Mouse (Mus musculus) liver, embryonic 14.5 days (tissue): ENCODE results near the gene Dlg2. TPM values are rescaled to one million over a fixed set of nuclear protein-coding genes. Genes with fewer than 3 reads are reported as not detected.

ENCODE experiments used
- ATAC-seq: fragments of 200-750 bp; cut with Nextera tagmentation; 2 replicates; pipeline ENCODE4 v1.8.0; 2017; ENCODE audit warnings: moderate number of reproducible peaks, mild to moderate bottlenecking, moderate library complexity; ENCODE audit not compliant: insufficient read depth
- DNase-seq, 3 experiments: peaks; one replicate each; pipeline ENCODE4 v3.0.0-alpha.2; 2012 to 2013; ENCODE audit warnings: low read depth in 3 of 3, low spot score in 3 of 3
- H3K27ac ChIP-seq: fragments of 300-500 bp; sonication (generic); 2 replicates; pipeline ENCODE4 v1.5.1; 2014; ENCODE audit warnings: moderate library complexity, mild to moderate bottlenecking, control low read depth, inconsistent platforms
- H3K27me3 ChIP-seq: fragments of 300-500 bp; sonication (generic); 2 replicates; pipeline ENCODE4 v1.6.1; 2014; ENCODE audit warnings: mild to moderate bottlenecking, low read length, moderate library complexity; ENCODE audit not compliant: control insufficient read depth, insufficient read depth
- H3K36me3 ChIP-seq: fragments of 300-500 bp; sonication (generic); replicated peaks from 2 replicates; pipeline ENCODE4 v1.6.1; 2014; ENCODE audit warnings: low read depth; ENCODE audit not compliant: control insufficient read depth, insufficient read depth
- H3K4me1 ChIP-seq, 2 experiments: fragments of 200-500 bp in 1 of 2; fragments of 300-500 bp in 1 of 2; sonication (generic) in 1 of 2; replicated peaks; 2 replicates each; pipeline ENCODE4 v1.6.1; 2012 to 2014; ENCODE audit warnings: antibody characterized with exemption in 1 of 2, inconsistent platforms in 1 of 2, low read length in 1 of 2; ENCODE audit not compliant: control insufficient read depth in 2 of 2, insufficient read depth in 2 of 2
- H3K4me2 ChIP-seq: fragments of 300-500 bp; sonication (generic); 2 replicates; pipeline ENCODE4 v1.6.1; 2014; ENCODE audit warnings: low read depth, mild to moderate bottlenecking, control low read depth, moderate library complexity
- H3K4me3 ChIP-seq, 2 experiments: fragments of 200-500 bp in 1 of 2; fragments of 300-500 bp in 1 of 2; sonication (generic) in 1 of 2; 2 replicates each; pipeline ENCODE4 v1.5.1; 2012 to 2014; ENCODE audit warnings: low read depth in 2 of 2, low read length in 2 of 2, mild to moderate bottlenecking in 2 of 2, control low read depth in 1 of 2, inconsistent platforms in 1 of 2, moderate library complexity in 1 of 2; ENCODE audit not compliant: insufficient read depth in 1 of 2
- H3K9ac ChIP-seq: fragments of 300-500 bp; sonication (generic); replicated peaks from 2 replicates; pipeline ENCODE4 v1.6.1; 2014; ENCODE audit warnings: mild to moderate bottlenecking, control low read depth, moderate library complexity
- H3K9me3 ChIP-seq: fragments of 300-500 bp; sonication (generic); 2 replicates; pipeline ENCODE4 v1.6.1; 2016; ENCODE audit warnings: low read length, mixed read lengths; ENCODE audit not compliant: control insufficient read depth
- CTCF ChIP-seq: IDR thresholded peaks from 2 replicates; pipeline ENCODE4 v1.5.1; 2016; ENCODE audit warnings: antibody characterized with exemption, low read depth, control low read depth
- EP300 ChIP-seq: IDR thresholded peaks from 2 replicates; pipeline ENCODE4 v1.6.1; 2016; ENCODE audit warnings: antibody characterized with exemption, low read depth
- WGBS: fragments of 180-500 bp; shearing (Covaris S2); extraction: QIAGEN DNeasy Blood & Tissue Kit; methylation state at CpG from one replicate; pipeline ENCODE4 v1.1.7; 2014; ENCODE audit not compliant: insufficient replicate concordance; 5-methylcytosine and 5-hydroxymethylcytosine counted together
- polyA plus RNA-seq, 2 experiments: library from polyadenylated mRNA; depleted of rRNA in 1 of 2; stranded (reverse) in 1 of 2; unstranded in 1 of 2; fragments of >200 nt; fragmentation: Nextera tagmentation in 1 of 2; extraction: Ambion mirVana in 1 of 2; gene quantifications; 2 replicates each; pipeline versions ENCODE4 v1.2.1 to v1.2.3; 2012 to 2014

Dlg2 gene
- polyA plus RNA-seq, 2 experiments = 0.33 to 0.44 TPM

DNA sequence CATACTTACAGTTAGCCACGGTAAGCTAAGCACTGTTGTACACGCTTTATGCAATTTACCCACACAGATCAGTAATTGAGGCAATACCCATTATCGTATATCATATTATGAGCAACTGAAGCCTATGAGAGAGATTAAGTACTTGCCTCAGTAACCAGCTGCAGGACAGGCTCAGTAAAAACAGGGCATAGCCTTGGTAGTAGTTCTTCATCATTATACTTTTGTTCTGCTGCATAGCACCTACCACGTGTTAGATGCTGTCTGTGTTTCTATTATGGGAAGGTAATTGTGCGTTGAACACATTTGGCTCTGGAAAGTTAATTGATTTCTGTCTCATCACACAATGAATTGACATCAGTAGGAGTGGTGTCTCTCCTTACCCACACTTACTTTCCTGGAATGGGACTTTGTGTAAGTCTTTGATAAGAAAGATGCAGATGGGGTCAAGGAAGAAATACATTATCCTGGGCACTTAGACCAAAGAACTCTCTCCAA, 1897.4 kb downstream of the Dlg2 start:
- WGBS = 67% methylated on average over 5 of the region's 5 CpGs
- TF ChIP-seq CTCF (no peak), EP300 (no peak)

DNA sequence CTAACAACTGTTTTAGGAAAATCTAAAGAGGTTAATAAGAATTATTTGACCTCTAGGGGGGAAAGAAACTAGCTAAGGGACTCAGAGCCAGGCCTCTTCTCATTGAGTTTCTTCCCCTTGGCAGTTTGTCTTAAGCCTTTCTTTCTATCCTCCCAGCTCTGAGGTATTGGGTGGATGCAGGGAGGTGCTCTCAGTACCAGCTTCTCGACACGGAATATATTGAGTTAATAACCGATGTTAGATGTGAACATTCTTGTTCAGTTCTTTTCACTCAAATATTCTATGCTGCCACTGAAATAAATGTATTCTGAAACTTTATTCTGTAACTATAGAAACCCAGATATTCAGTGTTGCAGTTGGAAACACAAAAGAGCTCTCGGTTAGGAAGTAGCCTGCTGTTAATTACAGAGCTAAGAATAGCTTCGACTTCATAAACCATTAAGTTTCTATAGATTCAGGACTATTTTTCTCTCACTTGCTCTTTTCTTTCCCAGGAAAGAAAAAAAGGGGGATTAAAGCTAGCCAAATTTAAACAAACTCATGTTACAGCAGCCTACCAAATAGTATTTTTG, 1907.5 kb downstream of the Dlg2 start:
- no peak overlapping the region for H3K27ac ChIP-seq
- no peak overlapping the region for H3K4me3 ChIP-seq
- no peak overlapping the region for H3K4me2 ChIP-seq
- no peaks in the 10 kb centered on the region for H3K4me1 ChIP-seq
- WGBS = 50% methylated on average over 5 of the region's 5 CpGs
- TF ChIP-seq EP300 (no peak), CTCF (no peak)
- no peaks in the 10 kb centered on the region for H3K9me3 ChIP-seq
- DNase-seq = no peak
- ATAC-seq = no peak
- no peak overlapping the region for H3K9ac ChIP-seq
- no peaks in the 10 kb centered on the region for H3K27me3 ChIP-seq
- no peaks in the 10 kb centered on the region for H3K36me3 ChIP-seq

More for the DNA sequence above, 1897.4 kb downstream of the Dlg2 start:
- Histone ChIP-seq H3K9me3 (no peaks in the 10 kb centered on the region), H3K4me3 (no peak overlapping the region), H3K27ac (no peak overlapping the region), H3K9ac (no peak overlapping the region), H3K4me2 (no peak overlapping the region), H3K4me1 (no peaks in the 10 kb centered on the region), H3K36me3 (no peaks in the 10 kb centered on the region), H3K27me3 (no peaks in the 10 kb centered on the region)
- DNase-seq = no peak
- ATAC-seq = no peak

DNA sequence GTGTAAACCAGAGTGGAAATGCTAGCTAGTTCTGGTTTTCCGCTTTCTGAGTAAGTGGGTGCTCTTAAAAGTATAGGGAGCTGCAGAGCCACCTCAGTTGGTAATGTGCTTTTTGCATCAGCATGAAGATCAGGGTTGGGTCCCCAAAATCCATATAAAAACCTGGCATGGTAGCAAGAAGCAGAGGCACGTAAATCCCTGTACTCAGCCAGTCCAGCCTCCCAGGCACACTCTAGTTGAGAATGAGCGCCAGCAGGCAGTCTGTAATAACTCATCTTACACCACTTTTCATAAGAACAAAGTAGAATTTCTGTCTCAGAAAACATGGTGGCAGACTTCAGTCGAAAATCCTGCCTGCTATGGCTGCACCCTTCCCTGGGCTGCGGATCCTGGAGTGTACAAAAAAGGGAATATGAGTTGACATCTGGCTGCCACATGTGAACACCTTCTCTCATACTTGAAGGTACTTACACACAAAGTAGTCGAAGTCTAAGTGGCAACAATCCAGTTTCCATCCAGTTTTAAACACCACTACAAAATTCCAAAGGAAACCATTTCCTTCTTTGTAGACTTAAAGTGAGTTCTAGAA, 1915.7 kb downstream of the Dlg2 start:
- H3K27me3 ChIP-seq = no peaks in the 10 kb centered on the region
- no peaks in the 10 kb centered on the region for H3K36me3 ChIP-seq
- 56% methylated on average over 6 of the region's 6 CpGs for WGBS
- ATAC-seq (no peak), DNase-seq (no peak)
- H3K9me3 ChIP-seq = no peaks in the 10 kb centered on the region
- H3K4me3 ChIP-seq = no peak overlapping the region
- H3K4me2 ChIP-seq = no peak overlapping the region
- no peak overlapping the region for H3K27ac ChIP-seq
- no peak overlapping the region for H3K9ac ChIP-seq
- H3K4me1 ChIP-seq = no peaks in the 10 kb centered on the region
- no peak for TF ChIP-seq EP300
- TF ChIP-seq CTCF = no peak

DNA sequence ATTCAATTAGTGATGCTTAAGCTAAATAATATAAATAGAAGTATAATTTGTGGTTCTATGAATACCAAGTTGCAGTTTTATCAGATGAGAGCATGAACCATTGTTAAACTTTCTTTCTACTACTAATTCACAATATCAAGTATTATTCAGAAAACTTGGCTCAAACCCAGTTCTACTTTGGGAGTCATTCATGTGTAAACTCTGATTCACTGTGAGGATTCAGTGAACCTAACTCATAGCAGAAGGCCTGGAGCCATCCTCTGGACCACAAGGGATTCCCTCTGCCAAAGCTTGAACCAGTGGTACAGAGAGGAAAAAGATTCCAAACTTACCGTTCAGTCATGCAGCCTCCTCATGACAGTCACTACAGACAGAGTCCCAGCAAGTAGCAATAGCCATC, 1920.3 kb downstream of the Dlg2 start:
- WGBS = 67% methylated on average over 1 of the region's 1 CpGs
- ATAC-seq = no peak
- H3K9me3 ChIP-seq = no peaks in the 10 kb centered on the region
- no peak for DNase-seq
- no peak overlapping the region for H3K4me3 ChIP-seq
- H3K27ac ChIP-seq = no peak overlapping the region
- H3K9ac ChIP-seq = no peak overlapping the region
- H3K36me3 ChIP-seq = no peaks in the 10 kb centered on the region
- no peak overlapping the region for H3K4me2 ChIP-seq
- TF ChIP-seq CTCF = no peak
- TF ChIP-seq EP300 = no peak
- no peaks in the 10 kb centered on the region for H3K4me1 ChIP-seq
- H3K27me3 ChIP-seq = no peaks in the 10 kb centered on the region

DNA sequence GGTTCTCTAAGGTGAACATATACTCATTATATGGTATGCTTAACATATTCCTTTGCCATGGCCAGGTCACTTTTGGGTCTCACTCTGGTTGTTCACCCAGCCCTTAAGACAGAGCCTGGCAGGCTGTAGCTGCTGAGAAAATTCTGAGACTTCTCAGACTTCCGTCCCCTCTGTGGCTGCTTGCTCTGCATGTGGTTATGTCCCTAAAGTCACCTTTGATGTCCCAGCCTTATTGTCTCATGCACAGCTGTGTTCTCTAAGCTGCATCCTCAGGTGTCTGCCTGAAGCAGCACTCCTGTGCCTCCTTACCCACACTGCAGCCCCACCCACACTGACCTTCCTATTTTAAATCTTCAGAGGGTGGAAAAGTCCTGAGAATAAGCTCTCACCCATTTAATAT, 1922.4 kb downstream of the Dlg2 start:
- 64% methylated on average over 1 of the region's 1 CpGs for WGBS
- no peak for ATAC-seq
- no peak overlapping the region for H3K4me2 ChIP-seq

More for the DNA sequence above, 1922.4 kb downstream of the Dlg2 start:
- Histone ChIP-seq H3K27ac (no peak overlapping the region), H3K4me1 (no peaks in the 10 kb centered on the region), H3K4me3 (no peak overlapping the region), H3K27me3 (no peaks in the 10 kb centered on the region), H3K9ac (no peak overlapping the region), H3K36me3 (no peaks in the 10 kb centered on the region), H3K9me3 (no peaks in the 10 kb centered on the region)
- DNase-seq = no peak
- TF ChIP-seq CTCF = no peak
- no peak for TF ChIP-seq EP300
